Mouse (Mus musculus) bone marrow macrophage, adult 2 months (primary cell): ENCODE data around the gene Gm20388.
"Not testable (repeated sequence)": the region's sequence is repeated elsewhere in the genome, so short reads cannot be mapped to it uniquely, and the experiment has no call there.

Experiments used
- CTCF ChIP-seq: IDR thresholded peaks from 2 replicates; pipeline ENCODE4 v1.5.1; 2012; ENCODE audit warnings: low read depth, mild to moderate bottlenecking, low read length, moderate library complexity
- POLR2A ChIP-seq: IDR thresholded peaks from 2 replicates; pipeline ENCODE4 v1.6.1; 2012; ENCODE audit warnings: mild to moderate bottlenecking, low read depth, low read length, borderline replicate concordance

GRCm38 (mm10) chr8:123044743-123045425 is 3134.2 kb downstream of the Gm20388 start:
- not testable (repeated sequence) for TF ChIP-seq CTCF, POLR2A
